Mouse (Mus musculus) lung, embryonic 14.5 days (tissue): ENCODE measurements at regions not wholly inside any gene's neighbourhood (a gene's known extent, or its start where the extent isn't known, plus 50 kb on each side); places are given as distances from the start of the nearest gene placed in this dataset.

ENCODE experiments used
- ATAC-seq: fragments of 200-750 bp; cut with Nextera tagmentation; 2 replicates; pipeline ENCODE4 v1.8.0; 2017; ENCODE audit warnings: mild to moderate bottlenecking, moderate TSS enrichment, moderate library complexity; ENCODE audit not compliant: insufficient read depth
- DNase-seq: peaks from one replicate; pipeline ENCODE4 v3.0.0-alpha.2; 2015
- H3K27ac ChIP-seq: fragments of 300-500 bp; sonication (generic); 2 replicates; pipeline ENCODE4 v1.5.1; 2014; ENCODE audit warnings: low read depth, mild to moderate bottlenecking, moderate library complexity
- H3K27me3 ChIP-seq: fragments of 300-500 bp; sonication (generic); 2 replicates; pipeline ENCODE4 v1.6.1; 2014; ENCODE audit warnings: low read length, control low read depth; ENCODE audit not compliant: insufficient read depth
- H3K36me3 ChIP-seq: fragments of 300-500 bp; sonication (generic); 2 replicates; pipeline ENCODE4 v1.6.1; 2014; ENCODE audit warnings: control low read depth; ENCODE audit not compliant: insufficient read depth
- H3K4me1 ChIP-seq: fragments of 300-500 bp; sonication (generic); 2 replicates; pipeline ENCODE4 v1.6.1; 2014; ENCODE audit warnings: antibody characterized with exemption, control low read depth; ENCODE audit not compliant: insufficient read depth
- H3K4me2 ChIP-seq: fragments of 300-500 bp; sonication (generic); 2 replicates; pipeline ENCODE4 v1.6.1; 2014; ENCODE audit warnings: mild to moderate bottlenecking
- H3K4me3 ChIP-seq: fragments of 300-500 bp; sonication (generic); 2 replicates; pipeline ENCODE4 v1.5.1; 2014; ENCODE audit warnings: low read depth, low read length
- H3K9ac ChIP-seq: fragments of 300-500 bp; sonication (generic); 2 replicates; pipeline ENCODE4 v1.6.1; 2014
- H3K9me3 ChIP-seq: fragments of 300-500 bp; sonication (generic); 2 replicates; pipeline ENCODE4 v1.6.1; 2016; ENCODE audit warnings: low read depth, low read length, control low read depth
- CTCF ChIP-seq: IDR thresholded peaks from 2 replicates; pipeline ENCODE4 v1.5.1; 2016; ENCODE audit warnings: antibody characterized with exemption, low read depth
- WGBS: fragments of 180-500 bp; shearing (Covaris S2); extraction: QIAGEN DNeasy Blood & Tissue Kit; methylation state at CpG from one replicate; pipeline ENCODE4 v1.1.7; 2014; 5-methylcytosine and 5-hydroxymethylcytosine counted together

- Histone ChIP-seq H3K4me1 (peaks cover 9% of the 10 kb centered on the region), H3K36me3 (no peaks in the 10 kb centered on the region), H3K9ac (no peak overlapping the region), H3K4me2 (peak overlapping the region; percentile 45), H3K4me3 (no peak overlapping the region), H3K9me3 (no peaks in the 10 kb centered on the region), H3K27me3 (no peaks in the 10 kb centered on the region), H3K27ac (no peak overlapping the region)
- peak; percentile 77 for ATAC-seq
- 31% methylated on average over 14 of the region's 14 CpGs for WGBS
- no peak for TF ChIP-seq CTCF
- DNase-seq = peak; percentile 91
Measured at GRCm38 (mm10) chr1:42629465-42630261, 65.9 kb upstream of the Pou3f3 start.

GRCm38 (mm10) chr1:42632286-42632685 is 63.3 kb upstream of the Pou3f3 start:
- ATAC-seq = no peak
- peaks cover 9% of the 10 kb centered on the region for H3K4me1 ChIP-seq
- H3K27me3 ChIP-seq = no peaks in the 10 kb centered on the region
- no peak overlapping the region for H3K27ac ChIP-seq
- no peak overlapping the region for H3K9ac ChIP-seq
- H3K36me3 ChIP-seq = no peaks in the 10 kb centered on the region
- no peak for TF ChIP-seq CTCF
- H3K9me3 ChIP-seq = no peaks in the 10 kb centered on the region
- no peak overlapping the region for H3K4me2 ChIP-seq
- no peak for DNase-seq
- no peak overlapping the region for H3K4me3 ChIP-seq

- Histone ChIP-seq H3K4me2 (no peak overlapping the region), H3K27ac (no peak overlapping the region), H3K36me3 (no peaks in the 10 kb centered on the region), H3K9me3 (no peaks in the 10 kb centered on the region), H3K4me3 (no peak overlapping the region), H3K4me1 (no peaks in the 10 kb centered on the region), H3K9ac (no peak overlapping the region), H3K27me3 (no peaks in the 10 kb centered on the region)
- WGBS = 45% methylated on average over 5 of the region's 5 CpGs
- ATAC-seq (no peak), DNase-seq (no peak)
- TF ChIP-seq CTCF = no peak
Measured at GRCm38 (mm10) chr1:42636558-42636957, 59.0 kb upstream of the Pou3f3 start.
